Mouse (Mus musculus) cerebellum, adult 2 months (tissue): ENCODE data around the gene Micall1. TPM values are rescaled to one million over a fixed set of nuclear protein-coding genes. Genes with fewer than 3 reads are reported as not detected.

Experiments
- DNase-seq, 2 experiments: peaks; one replicate each; pipeline ENCODE4 v3.0.0; 2021
- H3K27ac ChIP-seq: fragments of 200-500 bp; 2 replicates; pipeline ENCODE4 v1.5.1; 2012; ENCODE audit warnings: low read length, control low read depth, inconsistent platforms; ENCODE audit not compliant: insufficient read depth
- H3K27me3 ChIP-seq: fragments of 200-500 bp; 2 replicates; pipeline ENCODE4 v1.6.1; 2012; ENCODE audit warnings: inconsistent platforms, mild to moderate bottlenecking, low read length, moderate library complexity; ENCODE audit not compliant: control insufficient read depth, insufficient read depth
- H3K4me1 ChIP-seq: fragments of 200-500 bp; 2 replicates; pipeline ENCODE4 v1.6.1; 2011; ENCODE audit warnings: low read length; ENCODE audit not compliant: control insufficient read depth, insufficient read depth
- H3K4me3 ChIP-seq: fragments of 200-500 bp; replicated peaks from 2 replicates; pipeline ENCODE3; 2011; ENCODE audit warnings: mild to moderate bottlenecking, low read depth, low read length, control low read depth; ENCODE audit not compliant: insufficient read depth
- CTCF ChIP-seq: fragments of 200-500 bp; IDR thresholded peaks from 2 replicates; pipeline ENCODE4 v1.5.1; 2011; ENCODE audit warnings: low read depth, mild to moderate bottlenecking, control low read depth, low read length, moderate library complexity, borderline replicate concordance; ENCODE audit not compliant: insufficient read depth
- POLR2A ChIP-seq: fragments of 200-500 bp; IDR thresholded peaks from 2 replicates; pipeline ENCODE4 v1.6.1; 2011; ENCODE audit warnings: low read length, control low read depth, borderline replicate concordance; ENCODE audit not compliant: insufficient read depth
- WGBS: fragments of 180-500 bp; shearing (Covaris S2); methylation state at CpG from one replicate; pipeline ENCODE4 v1.1.7; 2018; 5-methylcytosine and 5-hydroxymethylcytosine counted together
- polyA plus RNA-seq: library from polyadenylated mRNA; depleted of rRNA; stranded (reverse); fragments of >200 nt; gene quantifications from 2 replicates; pipeline ENCODE4 v1.2.3, GENCODE M21; 2012

Micall1 gene
- polyA plus RNA-seq, 1 experiment: 37.0 TPM

DNA sequence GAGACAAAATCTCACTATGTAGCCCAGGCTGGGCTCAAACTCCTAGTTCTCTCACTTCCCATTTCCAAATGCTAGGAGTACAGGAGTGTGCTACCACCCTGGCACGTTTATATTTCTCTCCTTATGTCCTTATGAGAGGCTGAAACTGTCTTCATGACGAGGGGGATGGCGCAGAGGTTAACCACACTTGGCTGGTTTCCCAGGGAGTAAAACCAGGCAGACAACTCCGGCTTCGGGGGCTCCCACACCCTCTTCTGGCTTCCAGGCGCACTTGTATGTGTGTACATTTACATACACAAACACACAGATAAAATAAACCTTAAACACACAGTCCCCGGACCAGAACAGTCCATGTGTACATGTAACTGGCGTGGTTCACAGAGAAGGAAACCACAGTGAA lies 35.3 kb downstream of the Micall1 start:
- TF ChIP-seq POLR2A (no peak), CTCF (no peak)
- H3K4me3 ChIP-seq: no peak overlapping the region
- 51% methylated on average over 8 of the region's 8 CpGs for WGBS
- H3K27ac ChIP-seq: no peak overlapping the region
- no peaks in the 10 kb centered on the region for H3K4me1 ChIP-seq
- DNase-seq: no peak
- H3K27me3 ChIP-seq: no peaks in the 10 kb centered on the region

DNA sequence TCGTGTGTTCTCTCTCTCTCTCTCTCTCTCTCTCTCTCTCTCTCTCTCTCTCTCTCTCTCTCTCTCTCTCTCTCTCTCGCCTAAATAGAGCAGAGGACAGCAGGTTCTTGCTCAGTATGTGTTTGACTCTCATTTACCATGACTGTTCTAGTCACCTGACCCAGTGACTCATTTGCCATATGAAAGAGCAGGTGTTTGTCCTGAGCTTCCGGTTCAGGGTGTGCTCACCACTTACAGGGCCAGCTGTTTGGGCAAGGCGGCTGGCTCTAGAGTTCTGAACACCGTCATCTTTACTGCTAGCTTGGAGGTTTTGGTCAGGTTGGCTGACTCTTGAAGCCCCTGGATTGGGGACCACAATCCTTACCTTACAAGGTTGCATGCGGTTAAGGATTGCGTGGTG lies 36.8 kb downstream of the Micall1 start:
- DNase-seq: no peak
- Histone ChIP-seq H3K27ac (no peak overlapping the region), H3K4me1 (no peaks in the 10 kb centered on the region), H3K4me3 (no peak overlapping the region), H3K27me3 (no peaks in the 10 kb centered on the region)
- 78% methylated on average over 7 of the region's 7 CpGs for WGBS
- TF ChIP-seq POLR2A: no peak
- no peak for TF ChIP-seq CTCF

DNA sequence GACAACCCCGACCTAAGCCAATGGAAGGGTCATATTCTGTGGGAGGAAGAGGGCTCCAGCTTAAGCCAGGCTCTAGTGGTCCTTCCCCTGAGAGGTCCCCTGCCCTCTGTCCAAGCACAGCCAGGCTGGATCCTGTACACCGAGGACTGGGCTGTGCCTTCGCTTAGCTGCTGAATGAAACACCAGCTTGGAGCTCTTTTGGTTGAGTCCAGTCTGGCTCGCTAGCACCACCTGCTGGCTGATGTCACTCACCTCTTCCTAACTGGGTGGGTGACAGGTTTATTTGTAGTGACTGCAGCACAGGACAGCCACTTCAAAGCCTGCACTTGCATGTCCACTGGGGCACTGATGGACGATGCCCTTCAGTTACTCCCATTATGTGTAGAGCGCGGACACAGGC lies 39.8 kb downstream of the Micall1 start:
- TF ChIP-seq CTCF (peak; percentile 93), POLR2A (no peak)
- 50% methylated on average over 7 of the region's 7 CpGs for WGBS
- Histone ChIP-seq H3K27me3 (no peaks in the 10 kb centered on the region), H3K27ac (no peak overlapping the region), H3K4me1 (no peaks in the 10 kb centered on the region), H3K4me3 (no peak overlapping the region)
- DNase-seq: peak; percentile 71 to 84

DNA sequence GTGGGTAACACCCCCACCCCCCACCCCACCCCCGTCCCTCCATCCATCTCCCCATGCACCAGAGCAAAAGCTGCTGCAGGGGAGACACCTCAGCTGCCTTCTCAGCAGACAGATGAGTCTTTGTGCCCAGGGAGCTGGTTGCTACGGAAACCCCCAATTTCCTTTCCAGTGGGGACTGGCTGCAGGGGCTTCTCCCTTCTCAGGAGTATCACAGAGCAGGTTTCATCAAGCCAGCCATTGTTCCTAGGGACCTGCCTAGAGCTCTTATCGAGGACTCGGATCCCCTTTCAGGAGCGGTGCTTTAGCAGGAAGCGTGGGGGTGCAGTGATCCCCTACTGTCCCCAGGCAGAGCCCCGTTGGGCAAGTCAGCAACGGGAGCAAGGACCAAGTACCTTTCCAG lies 43.2 kb downstream of the Micall1 start:
- no peak for DNase-seq
- TF ChIP-seq POLR2A (no peak), CTCF (no peak)
- no peak overlapping the region for H3K27ac ChIP-seq
- 66% methylated on average over 8 of the region's 8 CpGs for WGBS
- H3K27me3 ChIP-seq: no peaks in the 10 kb centered on the region
- no peak overlapping the region for H3K4me3 ChIP-seq
- no peaks in the 10 kb centered on the region for H3K4me1 ChIP-seq

DNA sequence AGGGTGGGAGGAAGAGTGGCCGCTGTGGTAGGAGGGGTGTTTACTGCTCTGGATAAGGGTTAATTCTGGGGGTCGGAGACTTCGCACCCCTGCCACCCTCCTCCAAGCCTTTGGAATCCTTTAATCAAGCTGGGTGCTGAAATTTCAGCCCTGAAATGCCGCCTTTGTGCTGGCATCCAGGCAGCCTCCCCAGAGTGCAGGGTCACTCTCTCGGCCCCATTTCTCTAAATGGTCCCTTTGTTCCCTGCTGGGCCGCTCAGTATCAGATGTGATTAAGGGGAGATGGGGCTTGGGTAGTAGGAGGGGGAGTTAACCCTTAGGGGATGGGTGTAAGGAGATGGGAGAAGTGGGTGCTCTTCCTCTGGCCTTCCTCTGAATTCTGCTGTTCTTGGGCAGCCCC lies 44.0 kb downstream of the Micall1 start:
- no peak for DNase-seq
- TF ChIP-seq POLR2A (no peak), CTCF (no peak)
- no peak overlapping the region; the same call in 1 of the 2 replicates for H3K27ac ChIP-seq
- no peak overlapping the region for H3K4me3 ChIP-seq
- H3K4me1 ChIP-seq: no peaks in the 10 kb centered on the region
- H3K27me3 ChIP-seq: no peaks in the 10 kb centered on the region
- 60% methylated on average over 6 of the region's 6 CpGs for WGBS

GRCm38 (mm10) chr15:79155572-79155971 lies 46.9 kb downstream of the Micall1 start:
- TF ChIP-seq POLR2A: no peak
- TF ChIP-seq CTCF: no peak
- Histone ChIP-seq H3K4me1 (no peaks in the 10 kb centered on the region), H3K27me3 (no peaks in the 10 kb centered on the region), H3K4me3 (no peak overlapping the region), H3K27ac (no peak overlapping the region)
- 23% methylated on average over 3 of the region's 3 CpGs for WGBS
- no peak for DNase-seq

GRCm38 (mm10) chr15:79162301-79162700 lies 53.6 kb downstream of the Micall1 start:
- WGBS: 74% methylated on average over 7 of the region's 7 CpGs
- TF ChIP-seq POLR2A (no peak), CTCF (no peak)
- H3K27ac ChIP-seq: no peak overlapping the region
- H3K4me3 ChIP-seq: no peak overlapping the region
- peaks cover 9% of the 10 kb centered on the region for H3K4me1 ChIP-seq
- peaks cover 3% of the 10 kb centered on the region; the same call in 1 of the 2 replicates for H3K27me3 ChIP-seq
- no peak for DNase-seq

DNA sequence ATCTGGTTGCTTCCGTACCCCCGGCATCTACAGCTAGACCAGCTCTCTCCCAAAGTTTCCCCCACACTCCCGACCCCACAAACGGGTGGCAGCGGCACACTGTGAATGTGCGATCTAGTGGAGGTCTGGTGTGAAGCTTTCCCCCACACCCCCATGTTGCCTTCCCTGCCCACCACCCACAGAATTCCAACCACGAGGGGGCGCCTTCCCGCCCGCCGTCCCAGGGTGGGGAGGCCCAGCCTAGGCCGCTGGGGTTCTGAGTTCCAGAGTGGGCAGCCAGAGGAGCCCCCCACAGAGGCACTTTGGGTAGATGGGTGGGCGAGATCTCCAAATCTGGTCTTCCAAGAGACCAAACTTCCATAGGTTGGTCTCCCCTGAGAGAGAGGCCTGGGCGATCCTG lies 54.1 kb downstream of the Micall1 start:
- H3K4me1 ChIP-seq: peaks cover 9% of the 10 kb centered on the region
- peaks cover 3% of the 10 kb centered on the region; the same call in 1 of the 2 replicates for H3K27me3 ChIP-seq
- no peak overlapping the region for H3K27ac ChIP-seq
- H3K4me3 ChIP-seq: no peak overlapping the region
- DNase-seq: no peak
- 42% methylated on average over 14 of the region's 14 CpGs for WGBS
- TF ChIP-seq POLR2A (no peak), CTCF (no peak)

DNA sequence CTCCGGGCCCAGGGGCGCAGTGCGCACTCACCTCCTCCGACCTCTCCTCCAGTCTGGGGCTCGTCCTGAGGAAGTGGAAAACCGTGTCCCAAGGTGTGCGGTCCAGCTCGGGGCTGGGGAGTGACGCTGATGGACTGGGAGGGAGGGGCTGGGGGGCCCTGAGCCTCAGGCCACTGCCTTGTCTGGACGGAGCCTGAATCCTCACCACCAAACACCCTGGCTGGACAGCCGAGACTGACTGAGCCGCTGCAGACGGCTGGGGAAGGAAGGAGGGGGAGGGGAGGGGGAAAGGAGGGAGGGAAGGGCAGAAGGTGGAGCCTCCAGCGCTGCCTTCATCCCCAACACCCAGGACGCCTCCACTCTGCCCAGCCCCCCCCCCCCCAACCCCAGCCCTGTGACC lies 55.6 kb downstream of the Micall1 start:
- peaks cover 3% of the 10 kb centered on the region; the same call in 1 of the 2 replicates for H3K27me3 ChIP-seq
- 18% methylated on average over 15 of the region's 15 CpGs for WGBS
- peak overlapping the region; percentile 23; the same call in 1 of the 2 replicates for H3K27ac ChIP-seq
- no peak for DNase-seq
- H3K4me3 ChIP-seq: peak overlapping the region; percentile 36
- H3K4me1 ChIP-seq: peaks cover 9% of the 10 kb centered on the region
- TF ChIP-seq POLR2A (0 out of 2 replicates have a peak, but pooled peaks have one; percentile 14), CTCF (no peak)
